Mouse (Mus musculus) cerebellum, postnatal 4 days (tissue): ENCODE data around the gene Gulp1.

Experiments
- DNase-seq, 2 experiments: peaks; one replicate each; pipeline ENCODE4 v3.0.0; 2022; ENCODE audit warnings: low spot score in 2 of 2, mixed read lengths in 1 of 2

Gene Gulp1

DNA sequence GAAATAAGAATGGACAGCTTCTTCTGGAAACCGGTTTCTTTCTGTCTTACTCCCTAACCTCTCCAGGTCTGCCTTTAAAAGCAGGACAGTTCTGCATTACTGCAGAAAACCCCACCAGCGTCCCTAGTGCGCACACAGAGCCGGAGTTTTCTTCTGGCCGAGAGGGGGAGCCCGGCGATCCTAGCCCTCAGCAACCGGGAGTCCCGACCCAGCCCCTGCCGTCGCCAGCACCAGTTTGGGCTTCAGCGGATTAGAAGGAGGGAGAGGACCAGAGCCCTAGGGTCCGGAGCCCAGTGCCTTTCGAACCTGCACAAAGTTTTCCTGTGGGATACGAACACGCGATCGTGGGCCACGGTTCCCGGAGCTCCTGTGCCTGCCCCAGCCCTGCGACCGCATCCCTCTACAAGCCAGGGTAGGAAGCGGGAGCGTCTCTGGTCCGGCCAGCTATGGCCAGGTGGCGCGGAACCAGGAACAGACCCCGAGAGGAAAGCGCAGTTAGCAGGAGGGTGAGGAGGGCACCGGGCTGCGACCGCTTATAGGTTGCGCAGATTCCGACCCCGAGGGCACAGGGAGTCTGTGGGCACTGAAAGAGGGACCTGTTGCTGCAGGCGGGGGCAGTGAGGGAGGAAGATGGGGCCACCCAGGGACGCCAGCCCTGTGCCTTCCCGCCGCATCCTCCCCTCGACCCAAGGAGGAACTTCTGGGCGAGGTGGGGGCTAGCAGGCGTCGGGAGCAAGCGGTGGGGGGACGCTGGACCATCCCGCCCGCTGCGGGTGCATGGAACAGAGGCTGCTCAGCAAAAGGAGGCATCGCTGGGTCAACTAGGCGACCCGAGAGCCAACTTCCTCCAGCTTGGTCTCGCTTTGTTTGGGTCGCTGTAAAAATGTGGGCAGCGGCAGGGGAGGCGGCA is at the start of gene Gulp1:
Gene Gulp1, plus strand, starts transcription at position 51 of the 910 bp plus-strand sequence.
- peak; percentile 56 to 64 for DNase-seq

DNA sequence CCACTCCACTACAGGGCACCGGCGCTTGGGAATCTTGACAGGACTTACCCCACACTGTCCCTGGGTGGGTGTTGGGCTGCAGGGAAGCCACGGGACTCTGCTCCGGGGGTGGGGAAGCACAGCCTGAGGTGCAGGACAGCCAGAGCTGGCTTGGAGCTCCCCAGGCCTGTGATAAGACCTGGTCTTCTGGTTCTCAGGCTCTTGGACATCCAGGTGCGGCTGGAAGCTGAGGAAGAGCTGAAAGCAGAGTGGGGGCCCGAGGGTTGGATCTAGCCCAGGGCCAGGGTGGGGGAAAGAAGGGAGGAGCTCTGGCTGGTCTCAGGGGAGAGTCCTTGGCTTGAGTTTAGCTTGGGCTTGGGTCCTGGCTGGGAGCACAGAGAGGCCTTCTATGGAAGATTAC is 1.1 kb upstream of the Gulp1 start:
- DNase-seq = no peak

DNA sequence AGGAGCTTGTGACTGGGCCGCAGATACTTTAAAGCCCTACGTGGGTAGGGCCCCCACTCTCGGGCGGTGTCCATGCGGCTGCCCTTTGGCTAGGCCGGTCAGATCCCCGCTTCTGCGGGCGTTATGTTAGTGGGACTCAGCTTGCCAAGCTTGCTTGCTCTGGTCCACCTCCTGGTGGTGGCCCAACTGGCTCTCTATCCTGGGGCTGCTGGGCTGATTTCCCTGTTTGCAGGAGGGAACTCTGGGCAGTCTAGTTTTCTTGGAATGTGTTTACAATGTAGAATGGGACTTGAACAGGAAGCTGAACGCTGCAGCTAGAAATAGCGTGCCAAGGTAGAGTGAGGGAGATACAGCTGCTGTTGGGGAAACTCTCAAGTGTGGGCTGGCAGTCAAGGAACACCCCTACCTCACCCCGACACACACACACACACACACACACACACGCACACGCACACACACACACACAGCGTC is 1.1 kb downstream of the Gulp1 start:
- no peak for DNase-seq

DNA sequence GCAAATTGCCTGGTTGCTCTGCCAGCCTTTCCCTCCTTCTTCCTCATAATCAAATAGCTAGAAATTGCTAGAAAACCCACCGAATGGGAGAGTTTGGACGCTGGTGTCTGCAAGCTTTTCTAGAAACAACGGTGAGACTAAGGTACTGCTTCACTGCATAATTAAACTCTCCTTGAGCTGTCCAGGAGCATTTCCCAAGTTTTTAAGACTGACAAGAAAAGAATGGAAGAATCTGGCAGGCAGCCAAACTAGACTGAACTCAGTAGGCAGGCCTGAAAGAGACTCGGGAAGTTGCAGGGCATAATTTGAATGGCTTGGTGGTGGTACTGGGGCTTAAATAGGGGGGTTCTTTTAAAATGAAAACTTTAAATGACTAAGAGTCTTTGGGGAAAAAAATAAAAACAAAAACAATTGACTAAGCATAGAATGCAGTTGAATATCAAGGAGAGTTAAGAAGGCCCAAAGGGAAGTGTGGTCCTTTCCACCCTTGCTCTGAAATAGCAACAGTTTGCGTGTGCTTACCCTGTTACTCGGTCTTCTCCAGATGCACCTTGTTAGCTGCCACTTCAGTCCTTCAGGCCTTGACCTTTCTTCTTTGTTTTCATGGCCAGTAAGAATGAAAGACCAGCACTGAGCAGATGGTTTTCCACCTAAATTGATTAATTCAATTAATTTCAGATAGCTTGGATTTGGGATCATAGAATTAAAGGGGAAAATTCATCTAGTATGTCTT is 2.0 kb downstream of the Gulp1 start:
- peak in 1 of 2 experiments; percentile 12 for DNase-seq

DNA sequence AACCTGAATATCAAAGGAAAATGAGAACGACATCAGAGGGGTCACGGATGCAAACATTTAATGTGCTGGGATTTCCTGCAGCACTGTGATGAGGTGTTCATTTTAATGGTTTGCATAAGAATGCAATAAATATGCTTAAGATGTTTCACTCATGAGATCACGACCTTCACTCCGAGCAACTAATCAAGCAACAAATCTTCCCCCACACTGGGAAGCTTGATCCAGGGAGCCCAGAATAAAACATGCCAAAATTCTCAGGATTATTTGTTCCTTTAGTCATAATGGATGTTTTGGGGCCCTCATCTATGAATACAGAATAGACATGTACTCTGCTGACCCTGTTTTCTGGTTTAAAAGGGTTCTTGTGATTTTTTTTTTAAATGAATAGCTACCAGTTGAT is 16.1 kb downstream of the Gulp1 start:
- no peak for DNase-seq

DNA sequence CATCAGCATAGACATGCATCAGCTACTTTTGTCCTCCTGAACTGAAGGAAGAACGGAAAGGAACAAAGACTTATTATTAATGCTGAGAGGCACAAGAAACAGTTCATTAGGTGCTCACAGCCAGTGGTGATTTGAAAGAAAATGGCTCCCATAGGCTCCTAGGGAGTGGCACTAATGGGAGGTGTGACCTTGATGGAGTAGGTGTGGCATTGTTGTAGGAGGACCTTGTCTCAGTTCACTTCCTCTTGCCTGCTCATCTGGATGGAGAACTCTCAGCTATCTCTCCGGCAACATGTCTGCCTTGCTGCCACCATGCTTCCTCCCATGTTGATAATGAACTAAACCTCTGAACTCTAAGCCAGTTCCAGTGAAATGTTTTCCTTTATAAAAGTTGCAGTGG is 17.0 kb downstream of the Gulp1 start:
- DNase-seq = no peak

DNA sequence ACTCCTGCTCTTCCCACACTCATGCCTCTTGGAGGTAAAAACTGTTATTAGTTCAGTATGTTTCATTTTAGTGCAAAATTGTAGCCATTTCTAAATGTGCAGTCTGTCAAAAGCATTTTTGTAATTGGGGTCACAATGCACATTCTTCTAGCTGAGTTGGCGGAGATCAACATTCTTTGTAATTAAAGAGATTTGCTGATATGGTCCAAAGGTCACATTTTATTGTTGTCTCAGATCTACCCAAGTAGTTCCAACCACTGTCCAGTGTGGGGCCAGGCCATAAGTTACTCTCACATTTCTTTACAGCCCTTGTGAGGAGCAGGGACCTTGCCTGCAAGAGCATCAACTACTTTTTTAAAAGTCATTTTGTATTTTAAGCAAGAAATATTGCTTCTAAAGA is 24.7 kb downstream of the Gulp1 start:
- no peak for DNase-seq

DNA sequence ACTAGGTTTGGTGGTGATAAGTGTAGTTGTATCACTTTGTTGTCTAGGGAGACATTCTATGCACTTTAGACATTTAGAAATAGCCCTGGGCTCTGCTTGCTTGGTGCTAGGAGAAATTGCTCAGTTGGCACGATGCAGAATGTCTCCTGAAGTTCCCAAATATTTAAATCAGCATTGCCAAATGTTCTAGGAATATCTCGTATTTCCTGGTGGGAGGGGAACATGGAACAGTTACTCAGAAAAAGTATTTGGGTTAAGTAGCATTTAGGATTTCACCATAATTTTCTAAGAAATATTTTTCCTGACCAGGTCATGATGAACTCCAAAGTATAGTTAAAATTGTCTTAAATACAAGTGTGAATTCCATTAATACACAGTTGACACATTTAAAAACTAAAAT is 25.3 kb downstream of the Gulp1 start:
- DNase-seq = no peak

DNA sequence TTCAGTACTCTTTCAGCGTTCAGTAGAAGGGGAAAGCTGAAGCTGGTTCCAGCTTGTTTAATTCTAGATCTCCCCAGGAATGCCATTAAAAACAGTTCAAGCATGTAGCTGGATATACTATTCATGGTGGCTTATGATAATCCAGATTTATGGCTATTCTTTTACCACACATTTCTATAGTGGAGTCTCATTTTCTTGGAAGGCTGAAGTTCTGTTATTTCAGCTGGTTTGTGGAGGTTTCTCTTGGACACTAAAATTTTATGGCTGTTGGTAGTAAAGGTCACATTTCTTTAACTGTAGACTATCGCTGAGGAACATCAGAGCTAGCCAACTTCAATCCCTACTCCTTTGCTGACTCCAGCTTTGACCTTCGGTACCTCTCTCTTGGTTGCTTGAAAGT is 29.1 kb downstream of the Gulp1 start:
- no peak for DNase-seq

DNA sequence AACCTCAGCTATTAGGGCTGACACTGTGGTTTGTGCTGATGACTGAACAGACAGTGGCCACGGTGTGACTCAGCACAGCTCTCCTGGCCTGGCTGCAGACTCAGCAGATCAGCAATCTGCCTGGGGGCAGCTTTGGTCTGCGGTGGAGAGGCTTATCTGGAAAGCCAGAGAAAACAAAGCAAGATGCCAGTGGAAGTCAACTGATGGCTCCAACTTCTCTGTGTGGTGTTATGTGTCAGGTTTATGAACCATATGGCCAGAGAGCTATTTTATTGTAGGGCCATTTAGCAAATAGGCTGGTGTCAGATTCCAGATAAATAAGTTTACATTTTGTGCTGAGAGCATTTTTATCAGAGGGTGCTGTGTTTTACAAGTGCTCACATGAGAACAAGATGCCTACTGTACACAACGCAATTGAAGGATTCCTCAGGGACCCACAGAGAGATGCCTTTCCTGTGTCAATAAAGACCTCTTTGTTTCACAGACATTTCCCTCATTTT is 33.6 kb downstream of the Gulp1 start:
- no peak for DNase-seq

DNA sequence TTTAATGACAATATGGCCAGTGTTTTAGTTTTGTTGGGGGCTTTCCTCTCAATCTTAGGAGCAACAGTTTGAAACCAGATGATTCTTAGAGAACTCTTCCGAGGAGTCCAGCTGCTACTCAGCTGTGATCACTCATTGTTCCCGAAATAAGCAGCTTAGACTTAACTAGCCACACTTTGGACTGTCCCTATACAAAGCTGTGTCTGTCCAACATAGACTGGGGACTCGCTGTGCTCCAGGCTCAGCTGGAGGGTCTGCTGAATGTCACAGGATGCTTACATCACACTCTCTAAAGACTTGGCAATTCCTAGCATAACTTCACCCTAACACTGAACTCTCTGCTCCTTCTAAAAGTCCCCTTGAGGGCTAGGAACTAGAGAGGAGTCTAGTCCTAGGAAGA is 40.4 kb downstream of the Gulp1 start:
- no peak for DNase-seq

DNA sequence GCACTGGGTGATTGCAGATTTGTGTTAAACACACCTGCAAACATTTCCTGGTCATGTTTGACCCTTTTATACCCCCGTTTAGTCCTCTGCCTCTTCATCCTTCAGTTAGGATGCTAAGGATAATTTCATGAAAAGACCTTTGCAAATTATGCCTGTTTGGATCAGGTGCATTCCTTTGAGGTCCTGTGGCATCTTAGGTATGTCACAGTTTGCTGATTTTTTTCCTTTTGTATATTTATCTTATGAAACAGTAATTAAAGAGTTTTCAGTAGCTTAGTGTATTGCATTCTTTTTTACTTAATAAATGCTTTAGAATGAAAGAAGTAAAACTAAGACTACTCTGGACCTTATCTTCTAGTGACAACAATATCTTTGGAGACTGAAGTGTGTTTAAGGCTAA is 41.8 kb downstream of the Gulp1 start:
- DNase-seq = no peak

DNA sequence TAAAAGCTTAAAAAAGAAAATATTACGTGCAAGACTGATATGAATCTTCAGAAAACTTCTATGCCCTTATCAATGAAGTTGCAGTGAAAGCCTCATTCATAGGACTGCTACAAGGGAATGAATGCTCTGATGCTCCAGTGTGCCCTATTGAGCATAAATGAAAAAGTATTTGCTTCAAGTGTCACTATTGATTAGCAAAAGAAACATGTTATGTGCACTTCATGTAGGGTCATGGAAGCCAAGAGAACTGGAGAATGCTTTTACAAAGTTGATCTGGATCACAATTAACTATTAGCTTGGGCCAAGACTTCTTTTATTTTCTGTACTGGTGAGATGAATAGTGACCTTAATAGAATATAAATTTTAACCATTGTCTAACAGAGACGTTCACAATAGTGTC is 47.0 kb downstream of the Gulp1 start:
- DNase-seq = no peak

DNA sequence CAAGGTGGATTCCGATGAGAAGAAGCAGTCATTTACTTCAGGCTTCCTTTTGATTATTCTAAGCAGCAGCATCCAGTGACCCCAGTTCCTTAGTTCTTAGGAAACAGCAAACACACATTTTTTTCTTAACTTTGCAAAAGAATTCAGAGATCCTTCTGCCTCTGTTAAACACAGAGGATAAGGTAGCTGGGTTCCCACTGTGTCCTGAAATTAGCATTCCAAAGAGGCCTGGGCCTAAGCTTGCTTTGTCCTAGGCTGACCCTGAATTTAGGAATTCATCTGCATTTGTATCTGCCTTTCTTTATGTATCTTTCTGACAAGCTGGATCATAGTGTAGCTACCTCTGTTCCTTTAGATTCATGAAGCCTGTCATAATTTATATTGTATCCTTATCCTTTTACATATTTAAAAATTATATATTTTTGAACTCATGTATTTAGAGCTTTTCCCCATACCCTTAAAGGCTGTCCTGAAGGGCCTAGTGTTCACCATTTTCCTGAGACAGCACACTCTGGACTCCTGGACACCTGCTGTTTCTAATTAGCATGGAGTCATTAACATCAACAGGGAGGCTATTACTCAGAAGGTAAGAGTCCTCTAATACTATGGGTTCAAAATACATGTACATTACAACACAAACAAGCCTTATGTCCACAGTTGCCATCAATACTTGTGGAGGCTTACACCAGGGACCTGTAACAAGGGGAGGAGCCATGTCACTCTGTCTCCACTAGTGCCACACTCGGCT is 62.2 kb downstream of the Gulp1 start:
- no peak for DNase-seq

DNA sequence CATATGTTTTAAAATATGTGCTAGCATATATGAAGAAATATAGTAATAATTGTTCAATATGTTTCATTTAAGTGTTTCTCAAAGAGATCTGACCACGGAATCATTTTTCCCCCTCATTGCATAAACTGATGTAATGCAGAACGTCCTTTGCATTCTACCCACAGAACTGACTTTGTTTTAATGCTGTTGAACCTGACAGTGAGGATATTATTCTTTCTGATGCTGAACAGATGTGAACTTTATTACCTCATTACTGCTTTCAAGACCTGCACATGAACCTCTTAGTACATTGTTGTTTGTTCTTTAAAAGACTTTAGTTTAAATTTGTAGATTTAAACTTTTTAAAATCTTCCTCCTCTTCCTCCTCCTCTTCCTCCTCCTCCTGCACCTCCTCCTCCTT is 67.4 kb downstream of the Gulp1 start:
- DNase-seq = no peak

DNA sequence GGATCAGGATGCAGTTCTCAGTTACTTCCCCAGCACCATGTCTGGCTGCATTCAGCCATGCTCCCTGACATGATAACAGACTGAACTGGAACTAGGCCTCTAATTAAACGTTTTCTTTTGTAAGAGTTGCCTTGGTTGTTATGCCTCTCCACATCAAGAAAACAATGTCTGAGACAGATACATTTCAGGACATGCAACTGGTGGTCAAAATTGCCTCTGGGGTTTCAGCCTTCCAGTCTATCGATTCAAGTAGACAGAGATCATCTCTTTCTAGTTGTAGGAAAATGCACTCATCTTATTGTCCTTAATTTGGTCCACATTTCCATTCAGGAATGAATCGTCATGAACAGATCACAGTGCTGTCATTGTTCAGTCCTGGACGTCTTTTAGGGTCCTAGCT is 83.2 kb downstream of the Gulp1 start:
- no peak for DNase-seq

DNA sequence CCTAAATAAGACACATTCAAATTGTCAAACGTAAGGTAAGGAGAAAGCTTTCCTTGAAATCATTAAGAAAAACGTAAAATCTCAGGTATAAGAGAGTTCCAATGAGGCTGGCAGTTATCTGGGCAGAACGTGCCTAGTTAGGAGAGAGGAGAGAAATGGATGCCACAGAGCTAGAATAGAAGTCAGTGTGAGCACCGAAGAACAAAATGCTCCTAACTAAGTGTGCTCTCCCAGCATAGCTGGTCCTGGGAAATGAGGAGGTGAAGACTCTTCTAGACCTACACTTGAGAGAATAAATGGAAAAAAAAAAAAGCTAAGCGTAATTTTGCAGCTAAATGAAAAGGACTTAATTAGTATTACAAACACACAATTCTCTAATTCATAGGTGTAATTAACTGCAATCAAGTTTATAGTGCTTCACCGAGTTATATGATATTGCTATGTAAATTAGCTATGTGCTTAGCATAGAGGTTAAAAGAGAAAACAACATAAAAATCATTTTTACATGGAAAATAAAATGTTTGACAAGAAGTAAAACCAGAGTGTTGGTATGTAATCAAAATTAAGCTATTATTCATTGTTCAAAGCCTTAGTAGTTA is 94.5 kb downstream of the Gulp1 start:
- DNase-seq = no peak

DNA sequence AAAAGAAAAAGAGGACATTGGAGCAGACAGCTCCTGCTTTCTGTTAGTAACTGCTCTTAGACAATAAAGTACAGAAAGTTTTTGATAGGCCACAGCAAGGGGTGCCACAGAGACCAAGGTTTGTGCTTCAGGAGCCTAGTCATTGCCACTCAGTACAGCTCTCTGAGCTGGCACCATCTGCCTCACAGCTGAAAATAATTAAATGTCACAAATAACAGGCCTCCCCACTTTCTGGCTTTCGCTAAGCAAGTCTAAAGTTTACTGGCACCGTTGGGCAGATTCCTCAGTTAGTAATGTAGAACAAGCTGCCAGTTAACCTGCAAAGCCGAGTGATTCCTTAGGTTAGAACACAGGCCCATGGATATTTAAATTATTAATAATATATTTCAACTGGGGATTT is 127.7 kb downstream of the Gulp1 start:
- DNase-seq = no peak

DNA sequence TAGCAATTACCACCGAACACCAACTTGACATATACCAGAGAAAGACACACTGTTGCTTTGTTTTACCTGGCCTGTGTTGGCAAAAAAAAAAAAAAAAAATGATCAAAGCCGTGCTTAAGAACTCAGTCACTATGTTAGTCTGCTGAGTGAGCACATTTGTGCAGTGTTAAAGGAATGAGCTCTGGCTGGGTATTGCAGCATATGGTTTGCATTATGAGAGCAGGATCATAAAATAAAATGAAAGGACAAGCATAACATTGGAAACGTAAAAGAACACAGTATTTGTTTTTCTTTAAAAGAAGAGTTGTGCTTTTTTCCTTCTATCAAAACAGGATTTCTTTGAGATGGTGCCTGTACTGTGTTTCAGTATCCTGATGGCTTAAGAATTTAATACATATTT is 128.1 kb downstream of the Gulp1 start:
- no peak for DNase-seq

DNA sequence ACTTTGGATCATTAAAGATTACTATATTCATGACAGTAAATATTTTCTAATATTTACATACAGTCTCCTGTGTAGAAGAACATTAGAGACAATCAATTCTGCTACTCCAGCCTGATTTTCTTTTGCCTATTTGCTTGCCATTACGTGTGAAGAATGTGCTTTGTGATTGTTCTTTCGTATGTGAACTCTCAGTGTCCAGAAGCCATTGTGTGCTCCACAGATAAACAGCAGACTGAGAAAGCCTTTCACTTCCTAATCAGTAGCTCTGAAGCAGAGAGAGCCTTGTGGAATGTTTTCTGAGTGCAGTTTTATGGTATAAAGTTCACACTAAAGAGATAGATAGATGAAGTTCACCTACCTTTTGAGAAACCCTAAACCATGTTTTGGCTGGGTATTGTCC is 131.2 kb downstream of the Gulp1 start:
- no peak for DNase-seq

DNA sequence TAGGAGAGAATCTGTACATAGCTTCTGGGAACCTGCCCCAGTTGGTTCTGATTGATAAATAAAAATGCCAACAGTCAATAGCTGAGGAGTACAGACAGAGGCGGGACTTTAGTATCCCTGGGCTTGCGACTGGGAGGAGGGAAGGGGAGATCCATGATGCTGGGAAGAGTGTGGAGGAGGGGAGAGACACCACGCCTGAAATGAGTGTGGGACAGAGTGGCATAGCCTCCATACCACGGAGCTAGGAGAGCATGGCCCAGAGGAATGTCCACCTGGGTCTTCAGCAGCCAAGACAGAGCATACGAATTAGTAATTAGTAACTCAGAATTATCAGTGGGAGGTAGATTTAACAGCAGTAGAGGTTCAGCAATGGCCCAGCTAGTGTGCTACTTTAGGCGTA is 132.4 kb downstream of the Gulp1 start:
- DNase-seq = no peak
